Mouse (Mus musculus) CH12.LX (cell line): ENCODE measurements around the gene Ddx6. TPM values are rescaled to one million over a fixed set of nuclear protein-coding genes. Genes with fewer than 3 reads are reported as not detected.

Source experiments
- DNase-seq: peaks from one replicate; pipeline ENCODE4 v3.0.0-alpha.2; 2013; ENCODE audit errors: extremely low read depth
- H3K27ac ChIP-seq: 2 replicates; pipeline ENCODE4 v1.5.1; 2012; ENCODE audit warnings: low read depth, mild to moderate bottlenecking, control low read depth, moderate library complexity; ENCODE audit not compliant: insufficient read depth
- H3K27me3 ChIP-seq: replicated peaks from 2 replicates; pipeline ENCODE3; 2012; ENCODE audit warnings: inconsistent platforms
- H3K36me3 ChIP-seq, 2 experiments: replicated peaks in 1 of 2; 2 replicates each; pipeline versions ENCODE3 to v1.6.1; 2012; ENCODE audit warnings: inconsistent platforms in 1 of 2, low read length in 1 of 2, mild to moderate bottlenecking in 1 of 2, mixed read lengths in 1 of 2, moderate library complexity in 1 of 2; ENCODE audit not compliant: control insufficient read depth in 1 of 2, insufficient read depth in 1 of 2
- H3K4me1 ChIP-seq, 2 experiments: 2 replicates each; pipeline ENCODE4 v1.6.1; 2012; ENCODE audit warnings: inconsistent platforms in 1 of 2, moderate library complexity in 1 of 2; ENCODE audit not compliant: insufficient read depth in 2 of 2, control insufficient read depth in 1 of 2
- H3K4me2 ChIP-seq: 2 replicates; pipeline ENCODE4 v1.6.1; 2012; ENCODE audit warnings: low read depth, mild to moderate bottlenecking, control low read depth; ENCODE audit not compliant: poor library complexity, insufficient read depth, severe bottlenecking
- H3K4me3 ChIP-seq, 3 experiments: fragments of 150-350 bp in 1 of 3; sonication (generic) in 1 of 3; replicated peaks in 1 of 3; 2 replicates each; pipeline versions ENCODE3 to v1.5.1; 2011 to 2012; ENCODE audit warnings: low read depth in 2 of 3, low read length in 2 of 3, mild to moderate bottlenecking in 2 of 3, moderate library complexity in 2 of 3, control low read depth in 1 of 3, improper control_type of control experiment in 1 of 3, inconsistent platforms in 1 of 3, mixed read lengths in 1 of 3; ENCODE audit not compliant: poor library complexity in 1 of 3
- H3K79me2 ChIP-seq: replicated peaks from 2 replicates; pipeline ENCODE4 v1.6.1; 2012; ENCODE audit warnings: mild to moderate bottlenecking, moderate library complexity; ENCODE audit not compliant: control insufficient read depth, poor library complexity, insufficient read depth, severe bottlenecking; ENCODE audit errors: extremely low read depth
- H3K9ac ChIP-seq: 2 replicates; pipeline ENCODE4 v1.6.1; 2012; ENCODE audit warnings: low read depth, mild to moderate bottlenecking, control low read depth, moderate library complexity; ENCODE audit not compliant: insufficient read depth
- H3K9me3 ChIP-seq: replicated peaks from 2 replicates; pipeline ENCODE3; 2012; ENCODE audit warnings: low read length, inconsistent platforms, mixed read lengths
- CTCF ChIP-seq, 2 experiments: IDR thresholded peaks in 1 of 2; conservative IDR thresholded peaks in 1 of 2; 2 replicates each; pipeline ENCODE4 v1.5.1; 2011 to 2012; ENCODE audit warnings: low read depth in 2 of 2, low read length in 2 of 2, improper control_type of control experiment in 1 of 2, inconsistent platforms in 1 of 2, mild to moderate bottlenecking in 1 of 2, moderate library complexity in 1 of 2
- ELF1 ChIP-seq: IDR thresholded peaks from 2 replicates; pipeline ENCODE4 v1.6.1; 2014; ENCODE audit warnings: low read depth, mild to moderate bottlenecking, inconsistent platforms, low read length, improper control_type of control experiment
- KAT2A ChIP-seq: IDR thresholded peaks from 2 replicates; pipeline ENCODE4 v1.6.1; 2012; ENCODE audit warnings: low read length, improper control_type of control experiment, inconsistent platforms; ENCODE audit not compliant: insufficient replicate concordance
- MAFK ChIP-seq: IDR thresholded peaks from 2 replicates; pipeline ENCODE4 v1.6.1; 2011; ENCODE audit warnings: low read length, improper control_type of control experiment; ENCODE audit not compliant: insufficient replicate concordance
- MAX ChIP-seq: IDR thresholded peaks from 2 replicates; pipeline ENCODE4 v1.6.1; 2011; ENCODE audit warnings: low read length, improper control_type of control experiment
- MAZ ChIP-seq: IDR thresholded peaks from 2 replicates; pipeline ENCODE4 v1.6.1; 2012; ENCODE audit warnings: low read depth, mild to moderate bottlenecking, inconsistent platforms, low read length, improper control_type of control experiment, moderate library complexity
- MEF2A ChIP-seq: IDR thresholded peaks from 2 replicates; pipeline ENCODE4 v1.6.1; 2014; ENCODE audit warnings: low read depth, mild to moderate bottlenecking, inconsistent platforms, low read length, improper control_type of control experiment, borderline replicate concordance
- POLR2A ChIP-seq: IDR thresholded peaks from 2 replicates; pipeline ENCODE4 v1.6.1; 2011; ENCODE audit warnings: low read depth, mild to moderate bottlenecking, improper control_type of control experiment, low read length
- POLR2AphosphoS2 ChIP-seq: IDR thresholded peaks from 2 replicates; pipeline ENCODE4 v1.6.1; 2011; ENCODE audit warnings: low read depth, low read length, improper control_type of control experiment
- TBP ChIP-seq: conservative IDR thresholded peaks from 2 replicates; pipeline ENCODE4 v1.6.1; 2011; ENCODE audit warnings: low read depth, low read length, improper control_type of control experiment
- UBTF ChIP-seq: IDR thresholded peaks from 2 replicates; pipeline ENCODE4 v1.6.1; 2012; ENCODE audit warnings: low read depth, mild to moderate bottlenecking, inconsistent platforms, low read length, improper control_type of control experiment, moderate library complexity
- USF1 ChIP-seq: IDR thresholded peaks from 2 replicates; pipeline ENCODE4 v1.6.1; 2014; ENCODE audit warnings: low read depth, mild to moderate bottlenecking, inconsistent platforms, low read length, improper control_type of control experiment
- USF2 ChIP-seq: conservative IDR thresholded peaks from 2 replicates; pipeline ENCODE4 v1.6.1; 2011; ENCODE audit warnings: low read depth, low read length, improper control_type of control experiment
- ZKSCAN1 ChIP-seq: IDR thresholded peaks from 2 replicates; pipeline ENCODE4 v1.6.1; 2012; ENCODE audit warnings: low read depth, inconsistent platforms, low read length, improper control_type of control experiment, borderline replicate concordance
- ZMIZ1 ChIP-seq: IDR thresholded peaks from 2 replicates; pipeline ENCODE4 v1.6.1; 2012; ENCODE audit warnings: low read depth, mild to moderate bottlenecking, inconsistent platforms, low read length, improper control_type of control experiment
- ZNF384 ChIP-seq: IDR thresholded peaks from 2 replicates; pipeline ENCODE4 v1.6.1; 2012; ENCODE audit warnings: low read depth, low read length, improper control_type of control experiment, inconsistent platforms
- dilution Hi-C: fragments of 300-500 bp; cut with MboI; formaldehyde crosslinking; loops from 2 replicates; pipeline ENCODE4 v1.14.3; 2020; ENCODE audit warnings: low sequenced_read_pairs; ENCODE audit not compliant: extremely low pct_unique_long_range_greater_than_20kb, extremely low pct_ligation_motif_present
- in situ Hi-C: fragments of 300-500 bp; cut with MboI; formaldehyde crosslinking; loops from 3 replicates; pipeline ENCODE4 v1.14.3; 2019; ENCODE audit warnings: low sequenced_read_pairs, low pct_ligation_motif_present, low pct_unique_long_range_greater_than_20kb, mixed read lengths
- polyA plus RNA-seq: library from polyadenylated mRNA; unstranded; fragments of >175 nt; gene quantifications from 2 replicates; pipeline ENCODE4 v1.2.1, GENCODE M21; 2012; ENCODE audit warnings: low read depth; ENCODE audit not compliant: insufficient read length
- total RNA-seq, 2 experiments: library from RNA; depleted of rRNA; stranded (reverse); fragments of 300-350 nt in 1 of 2; fragments of >200 nt in 1 of 2; gene quantifications; 2 replicates each; pipeline ENCODE4 v1.2.3; 2012 to 2014

Ddx6 gene
- total and polyA plus RNA-seq, 3 experiments, result 41.5 to 81.2 (median 71.4) TPM

DNA sequence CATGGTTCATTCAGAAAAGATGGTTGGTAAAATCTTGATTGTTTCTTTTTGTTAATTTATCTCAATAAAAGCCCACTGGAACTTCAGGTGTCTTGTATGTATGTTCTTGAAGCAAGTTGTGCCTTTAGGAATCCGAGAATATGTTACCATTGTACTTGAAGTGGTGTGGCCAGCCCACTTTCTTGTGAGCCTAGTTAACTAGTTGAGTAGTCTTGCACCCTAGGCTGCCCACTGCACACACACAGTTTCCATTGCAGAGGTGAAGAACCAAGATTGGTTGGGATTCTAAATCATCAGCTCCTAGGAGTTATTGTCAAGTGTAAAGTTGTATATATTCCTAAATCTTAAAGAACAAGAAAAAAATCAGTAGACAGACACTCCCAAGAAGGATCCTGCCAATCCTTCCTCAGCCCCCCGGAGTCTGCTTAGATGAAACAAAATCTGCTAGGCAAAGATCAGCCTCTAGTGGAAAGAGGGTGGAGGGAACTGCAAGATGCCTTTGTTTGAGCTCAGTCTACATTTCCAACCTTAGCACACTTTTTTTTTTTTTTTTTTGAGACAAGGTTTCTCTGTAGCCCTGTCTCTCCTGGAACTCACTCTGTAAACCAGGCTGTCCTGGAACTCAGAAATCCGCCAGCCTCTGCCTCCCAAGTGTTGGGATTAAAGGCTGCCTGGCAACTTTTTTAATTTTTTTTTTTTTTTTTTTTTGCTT, 36.1 kb downstream of the Ddx6 start:
- H3K36me3 ChIP-seq, result peaks cover 25 to 27% of the 10 kb centered on the region in 2 experiments
- peaks cover 14 to 58% of the 10 kb centered on the region in 2 experiments for H3K4me1 ChIP-seq
- in situ Hi-C loops, result no loop called here
- no peak overlapping the region for H3K27ac ChIP-seq
- H3K4me2 ChIP-seq, result no peak overlapping the region
- peaks cover 4% of the 10 kb centered on the region; the same call in 1 of the 2 replicates for H3K79me2 ChIP-seq
- DNase-seq, result no peak
- no peak for TF ChIP-seq MEF2A
- TF ChIP-seq POLR2A, result 0 out of 2 replicates have a peak, but pooled peaks have one; percentile 5
- TF ChIP-seq ZMIZ1, result 0 out of 2 replicates have a peak, but pooled peaks have one; percentile 32
- TF ChIP-seq CTCF (conservative IDR thresholded peaks at IDR 0.05 in 1 of 2, IDR thresholded peaks at IDR 0.05 in 1 of 2; ENCODE audit: low read depth in 2 of 2, low read length in 2 of 2), result peak in 1 of 2 experiments; percentile 19; a peak in 1 of 4 replicates
- TF ChIP-seq ZNF384, result peak; percentile 59
- no peak for TF ChIP-seq USF1
- TF ChIP-seq ZKSCAN1, result no peak
- TF ChIP-seq MAZ, result no peak
- dilution Hi-C loops, result no loop called here
- H3K9me3 ChIP-seq, result peaks cover 6% of the 10 kb centered on the region
- H3K9ac ChIP-seq, result no peak overlapping the region
- no peak overlapping the region for H3K4me3 ChIP-seq
- H3K27me3 ChIP-seq, result no peaks in the 10 kb centered on the region

DNA sequence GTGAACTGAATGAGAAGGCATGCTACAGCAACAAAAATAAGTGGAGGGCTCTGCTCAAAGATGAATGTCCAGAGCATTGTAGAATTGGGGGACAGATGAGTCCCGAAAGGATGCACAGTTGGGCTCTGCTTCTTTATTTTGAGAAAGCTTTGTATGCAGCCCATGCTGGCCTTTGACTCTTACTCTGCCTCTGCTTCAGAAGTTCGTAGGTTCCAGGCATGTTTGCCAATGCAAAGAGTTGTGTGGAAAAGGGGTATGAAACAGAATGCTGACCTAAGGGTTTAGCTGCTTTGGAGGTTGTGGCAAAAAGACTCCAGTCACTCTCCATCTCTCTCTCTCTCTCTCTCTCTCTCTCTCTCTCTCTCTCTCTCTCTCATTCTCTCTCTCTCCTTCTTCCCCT, 36.9 kb downstream of the Ddx6 start:
- no peaks in the 10 kb centered on the region for H3K27me3 ChIP-seq
- peaks cover 19 to 58% of the 10 kb centered on the region in 2 experiments for H3K4me1 ChIP-seq
- no peak for DNase-seq
- dilution Hi-C loops (no loop called here), in situ Hi-C loops (no loop called here)
- H3K79me2 ChIP-seq, result peaks cover 3% of the 10 kb centered on the region; the same call in 1 of the 2 replicates
- no peak for TF ChIP-seq UBTF
- TF ChIP-seq CTCF (conservative IDR thresholded peaks at IDR 0.05 in 1 of 2, IDR thresholded peaks at IDR 0.05 in 1 of 2; ENCODE audit: low read depth in 2 of 2, low read length in 2 of 2), result no peak
- TF ChIP-seq POLR2AphosphoS2, result peak; percentile 83
- no peak for TF ChIP-seq KAT2A
- 0 out of 2 replicates have a peak, but pooled peaks have one; percentile 26 for TF ChIP-seq POLR2A
- 0 out of 2 replicates have a peak, but pooled peaks have one; percentile 25 for TF ChIP-seq MAFK
- no peak overlapping the region for H3K9ac ChIP-seq
- H3K9me3 ChIP-seq, result peaks cover 6% of the 10 kb centered on the region
- no peak overlapping the region for H3K27ac ChIP-seq
- no peak overlapping the region for H3K4me2 ChIP-seq
- H3K4me3 ChIP-seq, result no peak overlapping the region
- peaks cover 19 to 21% of the 10 kb centered on the region in 2 experiments for H3K36me3 ChIP-seq

DNA sequence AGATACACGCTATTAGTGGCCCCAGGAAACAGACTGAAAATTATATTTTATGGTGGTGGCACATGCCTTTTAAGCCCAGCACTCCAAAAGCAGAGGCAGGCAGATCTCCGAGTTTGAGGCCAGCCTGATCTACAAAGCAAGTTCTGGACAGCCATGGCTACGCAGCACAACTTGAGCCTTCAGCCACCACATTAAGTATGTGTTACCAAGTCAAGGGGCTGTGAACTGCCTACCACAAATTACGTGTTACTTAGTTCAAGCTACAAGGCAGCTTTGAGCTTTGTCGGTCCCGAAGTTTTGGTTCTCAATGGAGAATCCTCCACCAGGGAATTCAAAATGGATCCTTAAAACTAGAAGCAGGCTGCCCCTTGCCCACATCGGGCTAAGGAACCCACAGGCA, 38.4 kb downstream of the Ddx6 start:
- no peak overlapping the region for H3K4me3 ChIP-seq
- no peaks in the 10 kb centered on the region for H3K79me2 ChIP-seq
- H3K36me3 ChIP-seq, result peaks cover 7 to 10% of the 10 kb centered on the region in 2 experiments
- no peak overlapping the region for H3K4me2 ChIP-seq
- no peak for TF ChIP-seq USF2
- TF ChIP-seq POLR2AphosphoS2, result no peak
- no peak for TF ChIP-seq TBP
- no peak for TF ChIP-seq ELF1
- no peak for TF ChIP-seq UBTF
- no peak for TF ChIP-seq MAX
- peaks cover 18 to 57% of the 10 kb centered on the region in 2 experiments for H3K4me1 ChIP-seq
- no peaks in the 10 kb centered on the region for H3K27me3 ChIP-seq
- dilution Hi-C loops (no loop called here), in situ Hi-C loops (no loop called here)
- no peak for DNase-seq
- no peak overlapping the region for H3K9ac ChIP-seq
- no peak overlapping the region for H3K27ac ChIP-seq
- H3K9me3 ChIP-seq, result peaks cover 6% of the 10 kb centered on the region
